Mouse (Mus musculus) MEL (cell line): ENCODE results near the gene Pik3r1.

Source experiments
- BHLHE40 ChIP-seq: IDR thresholded peaks from 2 replicates; pipeline ENCODE4 v1.6.1; 2012; ENCODE audit warnings: low read depth, mild to moderate bottlenecking, inconsistent platforms, low read length, improper control_type of control experiment, borderline replicate concordance
- CTCF ChIP-seq, 3 experiments: IDR thresholded peaks in 2 of 3; conservative IDR thresholded peaks in 1 of 3; 2 replicates each; pipeline ENCODE4 v1.5.1; 2011 to 2012; ENCODE audit warnings: low read length in 3 of 3, low read depth in 2 of 3, mild to moderate bottlenecking in 2 of 3, improper control_type of control experiment in 1 of 3, inconsistent platforms in 1 of 3, mixed read lengths in 1 of 3, moderate library complexity in 1 of 3; ENCODE audit not compliant: control insufficient read depth in 1 of 3, insufficient read depth in 1 of 3, poor library complexity in 1 of 3, severe bottlenecking in 1 of 3
- EP300 ChIP-seq, 2 experiments: IDR thresholded peaks; 2 replicates each; pipeline ENCODE4 v1.6.1; 2011; ENCODE audit warnings: improper control_type of control experiment in 2 of 2, low read length in 2 of 2, low read depth in 1 of 2, mild to moderate bottlenecking in 1 of 2
- TBP ChIP-seq: IDR thresholded peaks from 2 replicates; pipeline ENCODE4 v1.8.0; 2011; ENCODE audit warnings: low read depth, low read length, improper control_type of control experiment
- USF1 ChIP-seq: IDR thresholded peaks from 2 replicates; pipeline ENCODE4 v1.6.1; 2014; ENCODE audit warnings: low read depth, mild to moderate bottlenecking, inconsistent platforms, low read length, improper control_type of control experiment, moderate library complexity

DNA sequence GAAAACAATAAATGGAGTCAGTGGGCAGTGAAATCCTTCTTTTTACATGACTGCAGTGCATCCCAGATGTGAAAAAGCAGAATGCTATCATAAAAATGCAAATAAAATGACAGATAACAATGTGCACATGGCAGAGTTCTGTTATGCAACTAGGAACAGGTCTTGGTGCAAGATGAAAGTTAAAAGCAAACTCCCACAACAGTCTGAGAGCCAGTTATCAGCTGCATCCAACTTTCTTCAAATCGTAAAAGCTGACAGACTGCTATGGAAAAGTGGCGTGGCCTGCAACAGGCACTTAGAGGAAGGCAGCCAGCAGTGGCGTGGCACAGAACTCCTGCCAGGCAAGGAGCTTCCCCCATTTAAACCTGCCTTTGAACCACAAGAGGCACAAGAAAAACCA, 2.0 kb downstream of the Pik3r1 start:
- TF ChIP-seq USF1 (0 out of 2 replicates have a peak, but pooled peaks have one; percentile 36), TBP (no peak), CTCF (IDR thresholded peaks at IDR 0.05 in 2 of 3, conservative IDR thresholded peaks at IDR 0.05 in 1 of 3; ENCODE audit: control insufficient read depth in 1 of 3, insufficient read depth in 1 of 3, low read depth in 2 of 3, low read length in 3 of 3, poor library complexity in 1 of 3, severe bottlenecking in 1 of 3) (no peak), EP300 (IDR thresholded peaks at IDR 0.05; ENCODE audit: low read depth in 1 of 2, low read length in 2 of 2) (peak; percentile 48 to 57; a peak in 3 of 4 replicates), BHLHE40 (no peak)
